Mouse (Mus musculus): ENCODE measurements around the gene Tnfaip3.
A peak's percentile ranks its signal among the peaks of the same experiment; 100 is the strongest.

Gene Tnfaip3

DNA sequence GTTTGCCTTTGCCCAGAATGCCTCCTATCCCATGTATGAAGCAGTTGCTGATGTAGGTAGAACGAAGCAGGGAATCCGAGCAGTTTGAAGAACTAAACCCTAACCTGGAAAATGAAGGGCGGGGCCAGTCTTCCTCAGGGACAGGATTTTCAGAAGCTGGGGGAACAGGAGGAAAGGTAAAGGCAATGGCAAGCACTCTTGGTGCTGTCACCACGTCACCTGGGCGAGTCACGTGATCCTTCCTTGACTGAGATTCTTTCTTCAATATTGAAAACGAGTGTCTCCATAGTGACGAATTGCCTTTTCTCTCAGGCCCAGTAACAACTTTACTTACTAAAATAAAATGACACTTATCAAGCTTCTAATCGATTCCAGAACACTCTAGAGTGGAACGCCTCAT lies 48.6 kb downstream of the Tnfaip3 start:
- DNase-seq (ENCODE audit: low read depth, low spot score): no peak

DNA sequence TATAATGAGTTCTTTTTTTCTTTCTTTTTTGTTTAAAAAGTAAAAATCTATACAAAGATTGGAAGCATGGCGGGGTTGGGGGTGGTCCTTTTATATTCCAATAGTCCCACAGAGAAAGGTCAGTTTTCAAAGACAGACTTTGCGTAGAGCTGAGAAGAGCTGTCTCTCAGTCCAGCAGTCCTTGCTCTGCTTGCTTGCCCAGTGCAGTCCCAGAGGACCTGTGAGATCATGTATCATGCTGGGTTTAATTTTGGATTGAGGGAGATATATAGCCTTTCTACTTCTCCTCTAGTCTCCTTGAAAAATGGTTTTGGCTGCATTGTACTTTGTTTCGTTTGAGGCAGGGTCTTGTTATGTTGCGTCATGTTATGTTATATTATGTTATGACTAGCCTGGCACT lies 49.9 kb downstream of the Tnfaip3 start:
- no peak for DNase-seq (ENCODE audit: low read depth, low spot score)

DNA sequence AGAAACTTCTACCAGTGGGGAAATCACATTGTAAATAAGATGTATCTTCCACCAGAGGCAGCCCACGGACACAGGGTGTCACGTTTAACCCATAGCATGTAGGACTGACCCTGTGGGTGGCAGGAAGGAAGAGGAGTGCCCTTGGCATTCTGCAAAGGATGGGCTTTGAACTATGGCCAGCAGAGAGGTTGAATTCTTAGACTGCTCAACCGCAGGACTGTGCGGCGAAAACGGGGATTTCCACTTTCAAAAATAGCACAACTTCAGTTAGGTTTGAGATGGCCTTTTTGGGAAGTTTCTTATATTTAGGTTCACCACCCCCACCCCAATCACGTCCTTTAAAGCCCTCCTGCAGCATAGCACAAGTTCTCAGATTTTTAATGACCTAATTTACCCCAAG lies 50.6 kb downstream of the Tnfaip3 start:
- no peak for DNase-seq (ENCODE audit: low read depth, low spot score)

DNA sequence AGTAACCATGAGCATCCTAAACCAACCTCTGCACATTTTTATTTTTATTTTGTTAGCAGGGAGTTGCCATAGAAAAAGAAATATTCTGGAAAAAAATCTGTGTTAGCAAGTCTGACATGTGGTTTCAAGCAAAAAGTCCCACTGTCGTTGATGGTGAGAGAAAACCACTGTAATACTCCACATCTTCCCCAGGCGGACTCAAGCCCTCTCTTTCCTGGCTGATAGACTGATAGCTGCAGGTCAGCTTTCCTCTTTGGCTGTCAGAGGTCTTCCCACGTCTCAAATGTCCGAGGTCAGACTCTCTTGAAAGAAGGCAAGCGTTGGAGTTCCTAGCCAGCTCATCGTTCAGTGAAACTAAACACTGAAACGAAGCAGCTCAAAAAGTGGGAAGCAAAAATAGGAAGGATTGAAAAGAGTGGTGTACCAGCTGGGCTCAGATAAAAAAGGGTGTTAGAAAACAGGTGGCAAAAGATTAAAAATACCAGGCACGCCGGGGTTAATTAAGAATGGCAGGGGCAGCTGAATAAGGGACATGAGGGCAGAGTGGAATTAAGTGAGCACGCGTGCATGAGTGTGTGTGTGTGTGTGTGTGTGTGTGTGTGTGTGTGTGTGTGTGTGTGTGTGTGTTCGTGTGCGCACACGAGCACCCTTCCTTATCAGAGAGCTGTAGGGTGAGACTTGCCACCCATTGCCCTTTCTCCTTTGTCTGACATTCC lies 55.5 kb downstream of the Tnfaip3 start:
- DNase-seq (ENCODE audit: low read depth, low spot score): no peak

DNA sequence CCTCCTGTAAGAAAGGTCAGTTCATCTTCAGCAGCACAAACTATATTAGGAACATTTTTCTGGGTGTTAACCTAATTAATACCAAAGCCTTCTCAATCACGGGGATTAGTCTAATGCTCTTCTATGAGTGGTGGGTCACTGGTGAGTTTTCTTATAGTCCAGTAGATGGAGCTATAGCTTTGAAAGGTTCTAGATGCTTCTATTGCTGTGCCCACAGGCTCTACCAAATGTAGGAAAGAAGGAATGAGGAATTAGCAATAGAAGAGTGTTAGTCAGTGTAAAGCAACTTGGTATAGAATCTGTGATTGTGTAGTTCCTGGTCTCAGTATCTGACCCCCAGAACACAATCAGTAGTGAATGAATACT lies 61.8 kb downstream of the Tnfaip3 start:
- peak; percentile 68 for DNase-seq (ENCODE audit: low read depth, low spot score)

DNA sequence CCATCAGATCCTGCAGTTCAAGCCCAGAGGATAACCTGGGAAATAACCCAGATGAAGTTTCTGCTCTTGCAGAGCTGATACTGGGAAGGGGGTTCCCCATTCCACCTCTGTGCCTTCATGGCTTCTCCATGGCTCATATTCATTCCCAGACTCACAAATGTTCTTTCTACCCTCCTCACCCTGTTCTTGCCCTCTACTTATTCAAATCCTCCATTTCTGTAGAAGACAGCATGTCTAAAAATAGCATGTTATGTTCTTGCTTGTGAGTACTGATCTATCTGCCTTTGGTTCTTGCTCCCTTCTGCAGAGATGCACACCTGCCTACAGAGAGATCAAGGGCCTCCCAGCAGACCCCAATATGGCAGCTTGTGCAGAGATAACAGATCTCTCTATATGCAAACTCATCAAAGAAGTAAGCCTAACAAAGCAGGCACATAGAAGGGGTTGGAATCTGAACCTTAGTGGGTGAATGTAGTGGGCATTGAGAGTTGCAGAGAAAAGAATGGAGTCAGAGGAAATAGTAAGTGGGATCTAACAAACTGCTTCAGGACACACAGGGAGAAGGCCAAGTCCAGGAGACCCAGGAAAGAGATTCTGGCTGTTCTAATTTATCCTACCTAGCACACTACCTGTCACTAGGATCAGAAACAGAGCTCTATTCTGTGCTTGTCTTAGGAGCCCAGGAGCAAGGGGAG lies 62.3 kb downstream of the Tnfaip3 start:
- no peak for DNase-seq (ENCODE audit: low read depth, low spot score)

Measured in 3T3-L1 (cell line).